ENCODE assay signal across 12 mouse cellular contexts in the genomic region with DNA sequence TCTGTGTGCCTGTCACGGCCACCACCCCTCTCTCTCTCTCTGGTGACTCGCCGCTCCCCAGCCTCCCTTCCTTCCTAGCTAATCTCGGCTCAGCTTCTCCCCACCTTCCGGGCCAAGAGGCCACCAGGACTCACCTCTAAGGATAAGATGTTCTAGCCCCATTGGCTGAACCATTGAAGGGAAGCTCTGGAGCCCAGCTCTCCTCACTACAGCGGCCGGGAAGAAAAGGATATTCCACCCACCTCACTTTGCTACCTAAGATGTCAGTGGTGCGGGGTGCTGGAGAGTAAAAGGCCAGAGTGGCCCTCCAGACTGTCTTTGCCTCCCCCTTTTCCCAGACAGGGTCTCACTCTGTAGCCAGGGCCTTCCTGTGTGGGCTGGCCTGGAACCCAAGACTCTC. TPM values are rescaled to one million over a fixed set of nuclear protein-coding genes. Genes with fewer than 3 reads are reported as not detected.
DNase-seq lines count a peak whose midpoint lies in the region; ATAC-seq and TF ChIP-seq lines count a peak whose summit lies in the region.
"Had no signal": no experiment of that assay in that cellular context is flagged by ENCODE, and none has a peak within 500 bp of the region (broad histone marks: within the 10 kb centered on the region; RNA-seq: fewer than 3 reads in every experiment).

A gene (minus strand): TSS at position 101 of the 400 bp plus-strand sequence.

- no peak for TF ChIP-seq CTCF in hindbrain, postnatal 0 days (IDR thresholded peaks at IDR 0.05; ENCODE audit: low read depth)

- ATAC-seq in kidney, embryonic 15.5 days (replicated peaks; ENCODE audit: low FRiP score) = no peak
- ATAC-seq in embryonic facial prominence, embryonic 14.5 days (ENCODE audit: low read depth) = no peak
- no peak for ATAC-seq in hindbrain, postnatal 0 days
- no peak for ATAC-seq in midbrain, embryonic 16.5 days
- ATAC-seq in CD4-positive, CD25-positive, alpha-beta regulatory T cell, adult 4 months = no peak
- ATAC-seq in megakaryocyte, adult 5-6 weeks (ENCODE audit: poor library complexity, severe bottlenecking) = no peak

- H3K9ac ChIP-seq in kidney, embryonic 15.5 days = peak within 1 kb of the TSS; percentile 32
- H3K9ac ChIP-seq in embryonic facial prominence, embryonic 14.5 days (ENCODE audit: low read depth, low read length) = peak within 1 kb of the TSS; percentile 57
- no peak within 1 kb of the TSS for H3K9ac ChIP-seq in hindbrain, postnatal 0 days (replicated peaks; ENCODE audit: low read length)
- no peak within 1 kb of the TSS for H3K9ac ChIP-seq in midbrain, embryonic 16.5 days (ENCODE audit: low read depth, low read length)
- H3K9ac ChIP-seq: liver, embryonic 14.5 days had no signal

- H3K27ac ChIP-seq in kidney, embryonic 15.5 days = no peak within 1 kb of the TSS
- H3K27ac ChIP-seq in embryonic facial prominence, embryonic 14.5 days (replicated peaks; ENCODE audit: low read depth, low read length) = no peak within 1 kb of the TSS
- no peak within 1 kb of the TSS for H3K27ac ChIP-seq in hindbrain, postnatal 0 days
- H3K27ac ChIP-seq in midbrain, embryonic 16.5 days (ENCODE audit: low read length) = no peak within 1 kb of the TSS
- H3K27ac ChIP-seq: liver, embryonic 14.5 days had no signal

- H3K4me3 ChIP-seq in kidney, embryonic 15.5 days (replicated peaks) = peak within 1 kb of the TSS; percentile 35
- H3K4me3 ChIP-seq in embryonic facial prominence, embryonic 14.5 days (ENCODE audit: low read depth, low read length) = peak within 1 kb of the TSS; percentile 33
- H3K4me3 ChIP-seq in hindbrain, postnatal 0 days (ENCODE audit: low read length) = peak within 1 kb of the TSS; percentile 15
- 0 out of 2 replicates have a peak within 1 kb of the TSS, but pooled peaks have one; percentile 16 for H3K4me3 ChIP-seq in midbrain, embryonic 16.5 days (ENCODE audit: low read depth, low read length)

- DNase-seq in kidney, adult 9 months = no peak
- DNase-seq in embryonic facial prominence, embryonic 14.5 days (ENCODE audit: low spot score) = no peak
- DNase-seq in hindbrain, postnatal 0 days (ENCODE audit: low spot score) = no peak
- DNase-seq in cerebellum, adult 11 months = no peak
- DNase-seq: adrenal gland, postnatal 14 days; cerebellum, postnatal 36 days; kidney, postnatal 10 days had no signal

- peaks cover 51% of the 10 kb centered on the region for H3K27me3 ChIP-seq in kidney, embryonic 15.5 days
- H3K27me3 ChIP-seq in embryonic facial prominence, embryonic 14.5 days (replicated peaks; ENCODE audit: control insufficient read depth, insufficient read depth, low read length) = peaks cover 23% of the 10 kb centered on the region
- peaks cover 21% of the 10 kb centered on the region for H3K27me3 ChIP-seq in hindbrain, postnatal 0 days (ENCODE audit: insufficient read depth, low read length)
- peaks cover 31% of the 10 kb centered on the region for H3K27me3 ChIP-seq in midbrain, embryonic 16.5 days (ENCODE audit: control insufficient read depth, insufficient read depth, low read depth, low read length)

- H3K9me3 ChIP-seq in kidney, embryonic 15.5 days (replicated peaks) = no peaks in the 10 kb centered on the region
- H3K9me3 ChIP-seq in embryonic facial prominence, embryonic 14.5 days (ENCODE audit: control insufficient read depth, low read length) = no peaks in the 10 kb centered on the region
- H3K9me3 ChIP-seq in hindbrain, postnatal 0 days (ENCODE audit: low read length) = no peaks in the 10 kb centered on the region
- H3K9me3 ChIP-seq in midbrain, embryonic 16.5 days (replicated peaks; ENCODE audit: control insufficient read depth, low read length, poor library complexity, severe bottlenecking) = no peaks in the 10 kb centered on the region

- peaks cover 50% of the 10 kb centered on the region for H3K4me1 ChIP-seq in kidney, embryonic 15.5 days
- peaks cover 23% of the 10 kb centered on the region for H3K4me1 ChIP-seq in embryonic facial prominence, embryonic 14.5 days (ENCODE audit: control insufficient read depth, insufficient read depth, low read length)
- no peaks in the 10 kb centered on the region; the same call in 1 of the 2 replicates for H3K4me1 ChIP-seq in hindbrain, postnatal 0 days (ENCODE audit: insufficient read depth, low read length)
- peaks cover 17% of the 10 kb centered on the region for H3K4me1 ChIP-seq in midbrain, embryonic 16.5 days (ENCODE audit: control insufficient read depth, insufficient read depth, low read length)

- peak within 1 kb of the TSS; percentile 67 for H3K4me2 ChIP-seq in kidney, embryonic 15.5 days
- peak within 1 kb of the TSS; percentile 65 for H3K4me2 ChIP-seq in embryonic facial prominence, embryonic 14.5 days (ENCODE audit: low read depth, low read length)
- H3K4me2 ChIP-seq in hindbrain, postnatal 0 days (ENCODE audit: low read depth, low read length) = peak within 1 kb of the TSS; percentile 41
- peak within 1 kb of the TSS; percentile 33; the same call in 1 of the 2 replicates for H3K4me2 ChIP-seq in midbrain, embryonic 16.5 days (ENCODE audit: low read length)

- WGBS in kidney, embryonic 15.5 days = 35% methylated on average over 8 of the region's 8 CpGs
- 47% methylated on average over 8 of the region's 8 CpGs for WGBS in embryonic facial prominence, embryonic 14.5 days
- WGBS in hindbrain, postnatal 0 days = 26% methylated on average over 8 of the region's 8 CpGs
- WGBS in midbrain, embryonic 16.5 days = 25% methylated on average over 8 of the region's 8 CpGs

- no peaks in the 10 kb centered on the region for H3K36me3 ChIP-seq in kidney, embryonic 15.5 days
- no peaks in the 10 kb centered on the region for H3K36me3 ChIP-seq in embryonic facial prominence, embryonic 14.5 days (ENCODE audit: control insufficient read depth, insufficient read depth, low read length)
- no peaks in the 10 kb centered on the region for H3K36me3 ChIP-seq in hindbrain, postnatal 0 days (ENCODE audit: insufficient read depth, low read length)
- H3K36me3 ChIP-seq in midbrain, embryonic 16.5 days (ENCODE audit: control insufficient read depth, insufficient read depth, low read length) = no peaks in the 10 kb centered on the region

RNA-seq across cellular contexts. Expression of the gene that starts here (rescaled TPM):
- 5.6 and 6.4 TPM in 2 replicates for polyA plus RNA-seq in kidney, embryonic 15.5 days (2015; fragmentation: Nextera tagmentation; extraction: Ambion mirVana)
- 3.9 and 6.0 TPM in 2 replicates for polyA plus RNA-seq in embryonic facial prominence, embryonic 14.5 days (2014; fragmentation: Nextera tagmentation; extraction: Ambion mirVana)
- total RNA-seq in hindbrain, postnatal 0 days (2014; rRNA removed) = 1.4 TPM in 1 of 2 replicates, not detected in the other
- 1.8 and 2.0 TPM in 2 replicates for polyA plus RNA-seq in hindbrain, postnatal 0 days (2015; fragmentation: Nextera tagmentation; extraction: Ambion mirVana)
- 1.4 and 1.7 TPM in 2 replicates for polyA plus RNA-seq in midbrain, embryonic 16.5 days (2015; fragmentation: Nextera tagmentation; extraction: Ambion mirVana)
- polyA plus RNA-seq in CD4-positive, CD25-positive, alpha-beta regulatory T cell, adult 4 months (2017; shearing (Covaris generic)) = under 1 TPM in 1 of 2 experiments, not detected in 1; 0.34 TPM
- total RNA-seq in megakaryocyte, adult 5-6 weeks (2015) = not detected in 2 replicates
- not detected in 2 replicates for total RNA-seq in megakaryocyte, adult 5-6 weeks (2017)
- total RNA-seq: adrenal gland, postnatal 14 days had no signal

Comparison
In these comparisons a context has a peak if more than half of its experiments do, and no peak if none do; other contexts are left out.
1. H3K9ac ChIP-seq: peak in kidney, embryonic 15.5 days (single experiment) and embryonic facial prominence, embryonic 14.5 days (single experiment); none in hindbrain, postnatal 0 days (single experiment) and midbrain, embryonic 16.5 days (single experiment).
2. Peak in every context shown above with its lines, with median percentiles within 50 percentile points of each other: H3K4me2 ChIP-seq and H3K4me3 ChIP-seq.